Mouse (Mus musculus) heart, embryonic 16.5 days (tissue): ENCODE measurements around the gene Tmcc2. TPM values are rescaled to one million over a fixed set of nuclear protein-coding genes. Genes with fewer than 3 reads are reported as not detected.
A peak's percentile ranks its signal among the peaks of the same experiment; 100 is the strongest.

Experiments
- ATAC-seq: fragments of 200-750 bp; cut with Nextera tagmentation; replicated peaks from 2 replicates; pipeline ENCODE4 v1.8.0; 2017; ENCODE audit warnings: moderate number of reproducible peaks; ENCODE audit not compliant: insufficient read depth, low FRiP score; ENCODE audit errors: extremely low read depth
- H3K27ac ChIP-seq: fragments of 300-500 bp; sonication (generic); 2 replicates; pipeline ENCODE4 v1.5.1; 2014; ENCODE audit warnings: mild to moderate bottlenecking, low read length, control low read depth, moderate library complexity
- H3K27me3 ChIP-seq: fragments of 300-500 bp; sonication (generic); 2 replicates; pipeline ENCODE4 v1.6.1; 2014; ENCODE audit warnings: low read length, mixed read lengths; ENCODE audit not compliant: control insufficient read depth, insufficient read depth
- H3K36me3 ChIP-seq: fragments of 300-500 bp; sonication (generic); 2 replicates; pipeline ENCODE4 v1.6.1; 2014; ENCODE audit not compliant: control insufficient read depth, insufficient read depth
- H3K4me1 ChIP-seq: fragments of 300-500 bp; sonication (generic); 2 replicates; pipeline ENCODE4 v1.6.1; 2014; ENCODE audit warnings: low read length, mixed read lengths; ENCODE audit not compliant: control insufficient read depth, insufficient read depth
- H3K4me2 ChIP-seq: fragments of 300-500 bp; sonication (generic); 2 replicates; pipeline ENCODE4 v1.6.1; 2014; ENCODE audit warnings: low read depth, mild to moderate bottlenecking, control low read depth, low read length
- H3K4me3 ChIP-seq: fragments of 300-500 bp; sonication (generic); 2 replicates; pipeline ENCODE4 v1.5.1; 2014; ENCODE audit warnings: mild to moderate bottlenecking, control low read depth, low read length
- H3K9ac ChIP-seq: fragments of 300-500 bp; sonication (generic); 2 replicates; pipeline ENCODE4 v1.6.1; 2014; ENCODE audit warnings: low read length, control low read depth
- H3K9me3 ChIP-seq: fragments of 300-500 bp; sonication (generic); replicated peaks from 2 replicates; pipeline ENCODE4 v1.6.1; 2016; ENCODE audit warnings: low read length; ENCODE audit not compliant: control insufficient read depth
- WGBS: fragments of 180-500 bp; shearing (Covaris S2); extraction: QIAGEN DNeasy Blood & Tissue Kit; methylation state at CpG from one replicate; pipeline ENCODE4 v1.1.7; 2014; 5-methylcytosine and 5-hydroxymethylcytosine counted together
- polyA plus RNA-seq: library from polyadenylated mRNA; unstranded; fragments of >200 nt; fragmentation: Nextera tagmentation; extraction: Ambion mirVana; gene quantifications from 2 replicates; pipeline ENCODE4 v1.2.1, GENCODE M21; 2015

Gene Tmcc2
- polyA plus RNA-seq, 1 experiment from 2014 or later: 10.6 TPM

DNA sequence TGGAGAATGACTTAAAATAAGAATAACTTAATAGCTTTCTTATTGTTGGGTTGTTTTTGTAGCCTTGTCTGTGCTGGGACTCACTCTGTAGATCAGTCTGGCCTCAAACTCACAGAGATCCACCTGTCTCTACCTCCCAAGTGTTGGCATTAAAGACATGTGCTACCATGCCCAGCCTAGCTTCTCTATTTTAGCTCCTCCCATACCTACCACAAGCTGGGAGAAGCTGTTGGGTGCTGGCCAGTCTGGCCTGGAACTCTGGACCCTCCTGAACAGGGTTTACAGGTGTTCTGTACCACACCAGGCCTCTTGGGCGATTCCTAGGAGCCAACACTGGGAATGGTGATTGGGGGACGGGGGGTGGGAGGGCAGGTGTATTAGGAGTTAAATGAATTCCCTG lies 47.9 kb downstream of the Tmcc2 start:
- Histone ChIP-seq H3K9me3 (no peaks in the 10 kb centered on the region), H3K4me1 (peaks cover 11% of the 10 kb centered on the region), H3K4me2 (no peak overlapping the region), H3K4me3 (no peak overlapping the region), H3K9ac (no peak overlapping the region), H3K27me3 (no peaks in the 10 kb centered on the region), H3K36me3 (no peaks in the 10 kb centered on the region), H3K27ac (no peak overlapping the region)
- 89% methylated on average over 2 of the region's 2 CpGs for WGBS
- no peak for ATAC-seq

DNA sequence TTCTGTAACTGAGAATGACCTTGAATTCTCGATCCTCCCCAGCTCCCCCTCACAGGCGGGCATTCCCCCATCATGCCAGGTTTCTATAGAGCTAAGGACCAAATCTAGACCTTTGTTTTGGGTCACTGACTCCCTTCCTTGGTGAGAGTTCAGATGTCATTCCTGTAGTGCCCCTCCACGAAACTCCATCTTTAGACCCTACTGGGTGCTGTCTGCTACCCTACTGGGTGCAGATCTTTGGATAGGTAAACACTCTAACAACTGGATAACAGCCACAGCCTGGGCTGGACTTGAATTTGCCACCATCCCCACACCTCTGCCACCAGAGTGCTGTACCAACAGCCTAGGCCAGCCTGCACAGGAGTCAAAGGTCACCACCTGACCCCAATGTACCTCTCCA lies 48.6 kb downstream of the Tmcc2 start:
- Histone ChIP-seq H3K9ac (no peak overlapping the region), H3K4me2 (no peak overlapping the region), H3K27me3 (no peaks in the 10 kb centered on the region), H3K4me3 (no peak overlapping the region), H3K9me3 (no peaks in the 10 kb centered on the region), H3K27ac (no peak overlapping the region), H3K4me1 (peaks cover 11% of the 10 kb centered on the region), H3K36me3 (no peaks in the 10 kb centered on the region)
- ATAC-seq: no peak
- 65% methylated on average over 3 of the region's 3 CpGs for WGBS

DNA sequence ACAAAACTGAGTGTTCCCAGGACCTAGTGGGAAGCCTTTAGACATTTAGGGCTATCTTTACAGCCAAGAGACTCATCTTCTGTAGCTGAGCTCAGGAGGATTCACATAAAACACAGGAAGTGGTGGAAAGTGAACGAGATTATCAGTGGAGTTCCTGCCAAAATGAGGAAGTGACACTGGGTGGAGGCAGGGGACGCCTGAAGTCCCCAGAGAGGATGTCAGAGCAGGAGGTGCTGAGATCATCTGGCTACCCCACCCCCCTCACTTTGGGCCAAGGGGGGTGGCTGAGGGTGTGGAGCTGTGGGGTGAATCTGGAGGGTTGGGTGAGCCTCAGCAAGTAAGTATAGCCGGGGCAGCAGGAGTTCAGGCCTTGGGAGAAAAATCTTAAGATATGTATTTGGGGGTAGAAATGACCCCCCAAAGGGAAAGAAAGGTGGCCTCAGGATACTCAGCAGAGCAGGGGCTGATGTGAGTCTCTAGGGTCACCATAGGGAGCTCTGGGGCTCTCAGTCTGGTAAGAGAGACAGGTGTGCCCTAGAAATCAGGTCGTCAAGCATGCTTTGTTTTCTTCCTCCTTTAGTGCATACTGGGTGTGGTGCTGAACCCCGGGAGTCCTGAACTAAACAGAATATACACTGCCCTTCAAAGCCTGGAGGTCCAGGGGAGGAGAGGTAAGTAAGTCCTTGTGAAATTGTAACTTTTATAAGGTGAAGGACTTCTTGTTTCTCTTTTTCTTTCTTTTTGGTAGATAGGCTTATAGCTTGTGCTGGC lies 49.2 kb downstream of the Tmcc2 start:
- Histone ChIP-seq H3K4me2 (no peak overlapping the region), H3K9me3 (no peaks in the 10 kb centered on the region), H3K9ac (no peak overlapping the region), H3K27me3 (no peaks in the 10 kb centered on the region), H3K27ac (peak overlapping the region; percentile 38), H3K4me3 (no peak overlapping the region), H3K36me3 (no peaks in the 10 kb centered on the region), H3K4me1 (peaks cover 10% of the 10 kb centered on the region)
- peak; percentile 71 for ATAC-seq
- WGBS: 33% methylated on average over 5 of the region's 5 CpGs

DNA sequence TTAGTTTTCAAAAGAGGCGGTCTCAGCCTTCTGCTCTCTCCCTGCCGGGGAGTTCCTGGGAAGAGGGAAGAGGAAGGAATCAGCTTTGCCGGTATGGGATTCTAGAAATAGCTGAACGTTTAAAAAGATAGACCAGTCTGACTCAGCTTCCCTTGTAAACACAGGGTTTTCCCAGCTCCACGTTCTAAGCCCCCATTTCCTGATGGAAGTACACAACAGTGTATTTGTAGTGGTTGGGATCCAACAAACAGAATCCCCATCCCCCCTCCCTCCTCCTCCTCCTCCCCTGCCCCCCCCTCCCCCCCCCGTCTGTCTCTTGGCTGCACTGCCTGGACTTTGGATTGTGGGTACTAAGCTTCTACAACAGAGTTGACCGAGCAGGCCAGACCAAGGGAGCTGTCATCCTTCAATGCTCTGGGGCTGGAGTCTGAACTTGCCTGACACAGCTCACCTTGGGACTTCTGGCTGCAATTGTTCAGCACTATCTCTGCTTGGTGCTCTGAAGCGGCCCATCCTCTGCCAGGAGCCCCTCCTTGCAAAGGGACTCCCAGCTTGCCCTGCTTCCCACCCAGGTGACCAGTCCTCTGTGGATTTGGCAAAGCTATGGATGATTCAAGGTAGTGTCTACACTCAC lies 52.9 kb downstream of the Tmcc2 start:
- H3K27ac ChIP-seq: peak overlapping the region; percentile 44; the same call in 1 of the 2 replicates
- no peak overlapping the region for H3K4me2 ChIP-seq
- no peaks in the 10 kb centered on the region for H3K27me3 ChIP-seq
- WGBS: 36% methylated on average over 8 of the region's 8 CpGs
- H3K36me3 ChIP-seq: no peaks in the 10 kb centered on the region
- no peak for ATAC-seq
- no peak overlapping the region for H3K9ac ChIP-seq
- H3K9me3 ChIP-seq: no peaks in the 10 kb centered on the region
- no peak overlapping the region for H3K4me3 ChIP-seq
- H3K4me1 ChIP-seq: peaks cover 29% of the 10 kb centered on the region

DNA sequence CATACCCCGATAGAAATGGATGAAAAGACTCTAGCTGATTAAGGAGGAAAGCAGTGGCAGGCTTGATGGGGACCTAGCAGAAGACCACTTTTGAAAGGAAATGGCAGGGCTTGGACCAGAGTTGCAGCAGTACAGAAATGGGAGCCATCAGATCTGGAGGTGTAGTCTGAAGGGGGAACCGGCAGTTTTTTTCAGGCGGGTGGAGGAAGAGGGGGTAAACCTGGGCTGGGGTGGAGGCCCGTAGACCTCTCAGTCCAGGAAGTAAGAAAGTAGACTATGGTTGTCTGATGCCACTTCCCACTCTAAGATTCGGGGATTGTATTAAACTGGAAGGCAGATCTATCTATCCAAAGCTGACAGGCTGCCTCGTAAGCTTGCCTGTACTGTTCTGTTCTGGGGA lies 54.2 kb downstream of the Tmcc2 start:
- Histone ChIP-seq H3K9me3 (no peaks in the 10 kb centered on the region), H3K4me2 (no peak overlapping the region), H3K4me1 (peaks cover 30% of the 10 kb centered on the region), H3K27me3 (no peaks in the 10 kb centered on the region), H3K27ac (no peak overlapping the region), H3K4me3 (no peak overlapping the region), H3K36me3 (no peaks in the 10 kb centered on the region), H3K9ac (no peak overlapping the region)
- 58% methylated on average over 6 of the region's 6 CpGs for WGBS
- ATAC-seq: no peak

DNA sequence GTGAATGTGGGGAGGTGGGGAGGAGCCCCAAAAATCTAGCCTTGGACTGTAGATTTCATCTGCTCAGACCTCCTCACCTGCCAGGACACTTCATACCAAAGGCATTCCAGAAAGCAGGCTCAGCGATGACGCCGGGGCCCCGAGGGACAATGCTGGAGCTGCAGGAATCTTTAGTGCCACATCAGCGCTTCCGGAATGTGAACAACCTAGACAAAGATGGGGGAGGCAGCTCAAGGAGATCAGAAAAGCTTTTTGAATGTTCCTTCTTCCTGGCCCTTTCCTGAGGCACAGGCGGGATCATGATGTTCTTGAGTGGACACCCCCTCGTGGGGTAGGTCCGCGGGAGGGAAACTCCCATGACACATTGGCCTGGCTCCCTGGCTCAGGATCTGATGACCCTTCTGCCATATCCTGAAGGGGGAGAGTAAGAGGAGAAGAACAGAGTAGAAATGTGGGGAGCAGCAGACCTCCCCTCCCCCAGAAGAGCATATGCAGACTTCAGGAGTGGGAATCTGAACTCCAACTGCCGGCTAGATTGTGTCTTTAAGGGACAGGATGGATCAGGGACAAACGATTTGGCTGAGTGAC lies 55.6 kb downstream of the Tmcc2 start:
- Histone ChIP-seq H3K36me3 (peaks cover under 1% of the 10 kb centered on the region; the same call in 1 of the 2 replicates), H3K9ac (no peak overlapping the region), H3K4me1 (peaks cover 30% of the 10 kb centered on the region), H3K9me3 (no peaks in the 10 kb centered on the region), H3K27me3 (no peaks in the 10 kb centered on the region), H3K4me2 (no peak overlapping the region), H3K4me3 (no peak overlapping the region), H3K27ac (no peak overlapping the region)
- ATAC-seq: no peak
- 39% methylated on average over 12 of the region's 12 CpGs for WGBS

DNA sequence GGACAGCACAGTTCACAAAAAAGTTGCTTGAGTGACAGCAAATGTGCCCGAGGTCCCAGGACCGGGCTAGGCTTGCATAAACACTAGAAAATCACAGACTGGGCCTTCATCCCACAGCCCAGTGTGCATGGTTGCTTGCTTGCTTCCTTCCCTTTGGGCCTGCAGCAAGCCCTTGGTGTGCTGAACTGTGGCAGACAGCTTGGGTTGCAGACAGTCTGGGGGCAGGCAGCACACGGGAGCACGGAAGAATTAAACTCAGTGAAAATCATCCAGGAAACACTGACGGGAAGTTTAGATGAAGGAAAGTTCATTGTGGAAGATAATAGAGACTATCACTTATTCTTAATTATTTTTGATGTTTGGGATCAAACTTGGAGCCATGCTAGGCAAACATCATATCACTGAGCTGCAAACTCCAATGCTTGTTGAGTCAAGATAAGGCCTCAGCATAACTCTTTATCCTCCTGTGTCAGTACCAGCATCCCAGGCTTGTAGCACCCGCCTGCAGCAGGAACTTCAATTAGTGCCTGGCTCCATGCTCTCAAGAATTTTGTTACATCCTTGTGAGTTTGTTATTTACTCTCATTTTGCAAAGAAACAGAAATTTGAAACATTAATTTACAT lies 56.8 kb downstream of the Tmcc2 start:
- Histone ChIP-seq H3K4me1 (peaks cover 32% of the 10 kb centered on the region), H3K27ac (peak overlapping the region; percentile 53), H3K27me3 (no peaks in the 10 kb centered on the region), H3K9me3 (no peaks in the 10 kb centered on the region), H3K4me3 (no peak overlapping the region), H3K4me2 (no peak overlapping the region), H3K36me3 (peaks cover 2% of the 10 kb centered on the region; the same call in 1 of the 2 replicates), H3K9ac (no peak overlapping the region; the same call in 1 of the 2 replicates)
- 39% methylated on average over 6 of the region's 6 CpGs for WGBS
- ATAC-seq: no peak

DNA sequence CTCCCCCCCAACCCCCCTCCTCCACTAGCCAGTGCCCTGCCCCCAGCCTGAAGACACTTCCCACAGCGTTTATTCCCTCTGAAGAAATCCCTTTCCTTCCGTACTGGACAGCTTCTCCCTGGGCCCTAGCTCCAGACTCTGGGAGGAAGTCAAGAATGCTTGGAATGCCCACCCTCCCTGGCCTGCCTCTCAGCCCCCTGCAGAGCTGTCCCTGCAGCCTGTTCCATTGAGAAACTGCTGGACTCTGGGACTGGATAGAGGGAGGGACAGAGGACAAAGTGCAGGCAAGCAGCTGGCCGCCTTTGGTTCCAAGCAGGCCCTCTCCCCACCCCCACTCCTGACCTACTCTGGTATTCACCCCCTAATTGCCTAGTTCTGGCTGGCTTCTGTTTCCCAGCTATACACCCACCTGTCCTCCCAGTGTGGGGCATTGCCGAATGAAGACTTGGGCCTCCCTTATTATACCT lies 57.4 kb downstream of the Tmcc2 start:
- 0 out of 2 replicates have a peak overlapping the region, but pooled peaks have one; percentile 13 for H3K4me2 ChIP-seq
- H3K4me3 ChIP-seq: no peak overlapping the region
- H3K9me3 ChIP-seq: no peaks in the 10 kb centered on the region
- peak; percentile 79 for ATAC-seq
- H3K9ac ChIP-seq: no peak overlapping the region; the same call in 1 of the 2 replicates
- WGBS: 8% methylated on average over 4 of the region's 4 CpGs
- H3K27me3 ChIP-seq: no peaks in the 10 kb centered on the region
- H3K36me3 ChIP-seq: peaks cover 2% of the 10 kb centered on the region; the same call in 1 of the 2 replicates
- H3K4me1 ChIP-seq: peaks cover 32% of the 10 kb centered on the region
- H3K27ac ChIP-seq: peak overlapping the region; percentile 53
